Mouse (Mus musculus) hindbrain, embryonic 12.5 days (tissue): ENCODE measurements at regions not wholly inside any gene's neighbourhood (a gene's known extent, or its start where the extent isn't known, plus 50 kb on each side); places are given as distances from the start of the nearest gene placed in this dataset.

Experiments
- ATAC-seq: fragments of 200-750 bp; cut with Nextera tagmentation; 2 replicates; pipeline ENCODE4 v1.8.0; 2017; ENCODE audit warnings: moderate TSS enrichment; ENCODE audit not compliant: low FRiP score
- H3K27ac ChIP-seq: fragments of 300-500 bp; sonication (generic); 2 replicates; pipeline ENCODE4 v1.5.1; 2016; ENCODE audit warnings: mild to moderate bottlenecking
- H3K27me3 ChIP-seq: fragments of 300-500 bp; sonication (generic); 2 replicates; pipeline ENCODE4 v1.6.1; 2016; ENCODE audit warnings: mild to moderate bottlenecking
- H3K36me3 ChIP-seq: fragments of 300-500 bp; sonication (generic); 2 replicates; pipeline ENCODE4 v1.6.1; 2016; ENCODE audit warnings: mild to moderate bottlenecking
- H3K4me1 ChIP-seq: fragments of 300-500 bp; sonication (generic); 2 replicates; pipeline ENCODE4 v1.6.1; 2016
- H3K4me2 ChIP-seq: fragments of 300-500 bp; sonication (generic); replicated peaks from 2 replicates; pipeline ENCODE4 v1.6.1; 2016; ENCODE audit warnings: mild to moderate bottlenecking
- H3K4me3 ChIP-seq: fragments of 300-500 bp; sonication (generic); 2 replicates; pipeline ENCODE4 v1.5.1; 2016; ENCODE audit warnings: mild to moderate bottlenecking
- H3K9ac ChIP-seq: fragments of 300-500 bp; sonication (generic); 2 replicates; pipeline ENCODE4 v1.6.1; 2016; ENCODE audit warnings: mild to moderate bottlenecking, moderate library complexity
- H3K9me3 ChIP-seq: fragments of 300-500 bp; sonication (generic); replicated peaks from 2 replicates; pipeline ENCODE4 v1.6.1; 2016; ENCODE audit warnings: mild to moderate bottlenecking
- WGBS: fragments of 180-500 bp; shearing (Covaris S2); methylation state at CpG from one replicate; pipeline ENCODE4 v1.1.7; 2016; 5-methylcytosine and 5-hydroxymethylcytosine counted together

- peaks cover 14% of the 10 kb centered on the region for H3K4me1 ChIP-seq
- no peak overlapping the region for H3K9ac ChIP-seq
- ATAC-seq = no peak
- H3K9me3 ChIP-seq = no peaks in the 10 kb centered on the region
- H3K4me2 ChIP-seq = no peak overlapping the region
- 81% methylated on average over 14 of the region's 14 CpGs for WGBS
- no peak overlapping the region for H3K4me3 ChIP-seq
- no peak overlapping the region for H3K27ac ChIP-seq
- no peaks in the 10 kb centered on the region for H3K27me3 ChIP-seq
- no peaks in the 10 kb centered on the region for H3K36me3 ChIP-seq
Measured at GRCm38 (mm10) chr2:71647914-71648497, 97.4 kb upstream of the Itga6 start.

GRCm38 (mm10) chr2:71651662-71652061 is 93.8 kb upstream of the Itga6 start:
- WGBS = 12% methylated on average over 2 of the region's 2 CpGs
- Histone ChIP-seq H3K27me3 (no peaks in the 10 kb centered on the region), H3K4me2 (0 out of 2 replicates have a peak overlapping the region, but pooled peaks have one; percentile 17), H3K9me3 (no peaks in the 10 kb centered on the region), H3K4me3 (no peak overlapping the region), H3K27ac (0 out of 2 replicates have a peak overlapping the region, but pooled peaks have one; percentile 35), H3K4me1 (peaks cover 28% of the 10 kb centered on the region), H3K36me3 (no peaks in the 10 kb centered on the region), H3K9ac (no peak overlapping the region)
- ATAC-seq = no peak

GRCm38 (mm10) chr2:71652261-71652801 is 93.1 kb upstream of the Itga6 start:
- no peak overlapping the region for H3K4me3 ChIP-seq
- H3K9me3 ChIP-seq = no peaks in the 10 kb centered on the region
- ATAC-seq = no peak
- H3K36me3 ChIP-seq = no peaks in the 10 kb centered on the region
- peak overlapping the region; percentile 35; the same call in 1 of the 2 replicates for H3K27ac ChIP-seq
- peaks cover 28% of the 10 kb centered on the region for H3K4me1 ChIP-seq
- H3K9ac ChIP-seq = no peak overlapping the region
- H3K4me2 ChIP-seq = peak overlapping the region; percentile 17; the same call in 1 of the 2 replicates
- WGBS = 13% methylated on average over 9 of the region's 9 CpGs
- H3K27me3 ChIP-seq = no peaks in the 10 kb centered on the region

- Histone ChIP-seq H3K9ac (no peak overlapping the region), H3K36me3 (no peaks in the 10 kb centered on the region), H3K27me3 (no peaks in the 10 kb centered on the region), H3K27ac (no peak overlapping the region), H3K4me3 (no peak overlapping the region), H3K4me2 (0 out of 2 replicates have a peak overlapping the region, but pooled peaks have one; percentile 61), H3K4me1 (peaks cover 28% of the 10 kb centered on the region), H3K9me3 (no peaks in the 10 kb centered on the region)
- ATAC-seq = peak; percentile 26; the same call in 1 of the 2 replicates
- WGBS = 4% methylated on average over 8 of the region's 8 CpGs
Measured at GRCm38 (mm10) chr2:71654817-71655503, 90.5 kb upstream of the Itga6 start.

- H3K9ac ChIP-seq = peak overlapping the region; percentile 57
- no peaks in the 10 kb centered on the region for H3K9me3 ChIP-seq
- peaks cover 28% of the 10 kb centered on the region for H3K4me1 ChIP-seq
- peak overlapping the region; percentile 30 for H3K4me3 ChIP-seq
- H3K4me2 ChIP-seq = peak overlapping the region; percentile 61
- peak overlapping the region; percentile 76 for H3K27ac ChIP-seq
- no peaks in the 10 kb centered on the region for H3K36me3 ChIP-seq
- peak; percentile 76 for ATAC-seq
- H3K27me3 ChIP-seq = no peaks in the 10 kb centered on the region
- under 1% methylated on average over 19 of the region's 19 CpGs for WGBS
Measured at GRCm38 (mm10) chr2:71655504-71656390, 89.7 kb upstream of the Itga6 start.

GRCm38 (mm10) chr2:71656611-71657244 is 88.7 kb upstream of the Itga6 start:
- no peaks in the 10 kb centered on the region for H3K9me3 ChIP-seq
- no peaks in the 10 kb centered on the region for H3K36me3 ChIP-seq
- H3K4me3 ChIP-seq = no peak overlapping the region
- no peak overlapping the region for H3K27ac ChIP-seq
- H3K4me2 ChIP-seq = no peak overlapping the region; the same call in 1 of the 2 replicates
- H3K4me1 ChIP-seq = peaks cover 24% of the 10 kb centered on the region
- no peak for ATAC-seq
- 53% methylated on average over 8 of the region's 8 CpGs for WGBS
- no peak overlapping the region for H3K9ac ChIP-seq
- H3K27me3 ChIP-seq = no peaks in the 10 kb centered on the region

- Histone ChIP-seq H3K36me3 (no peaks in the 10 kb centered on the region), H3K4me2 (no peak overlapping the region), H3K27me3 (no peaks in the 10 kb centered on the region), H3K4me1 (no peaks in the 10 kb centered on the region), H3K9ac (no peak overlapping the region), H3K9me3 (no peaks in the 10 kb centered on the region), H3K4me3 (no peak overlapping the region), H3K27ac (no peak overlapping the region)
- no peak for ATAC-seq
Measured at GRCm38 (mm10) chr2:71661438-71661837, 84.0 kb upstream of the Itga6 start.

GRCm38 (mm10) chr2:71661986-71662385 is 83.4 kb upstream of the Itga6 start:
- Histone ChIP-seq H3K36me3 (no peaks in the 10 kb centered on the region), H3K27ac (no peak overlapping the region), H3K4me1 (no peaks in the 10 kb centered on the region), H3K4me2 (no peak overlapping the region), H3K4me3 (no peak overlapping the region), H3K9me3 (no peaks in the 10 kb centered on the region), H3K9ac (no peak overlapping the region), H3K27me3 (no peaks in the 10 kb centered on the region)
- ATAC-seq = no peak
- 87% methylated on average over 5 of the region's 5 CpGs for WGBS

- ATAC-seq = no peak
- Histone ChIP-seq H3K27ac (no peak overlapping the region), H3K4me2 (no peak overlapping the region), H3K4me3 (no peak overlapping the region), H3K9me3 (no peaks in the 10 kb centered on the region), H3K27me3 (no peaks in the 10 kb centered on the region), H3K4me1 (no peaks in the 10 kb centered on the region), H3K9ac (no peak overlapping the region), H3K36me3 (no peaks in the 10 kb centered on the region)
- 90% methylated on average over 8 of the region's 8 CpGs for WGBS
Measured at GRCm38 (mm10) chr2:71663453-71663852, 82.0 kb upstream of the Itga6 start.

GRCm38 (mm10) chr2:71666927-71667326 is 78.5 kb upstream of the Itga6 start:
- Histone ChIP-seq H3K4me1 (no peaks in the 10 kb centered on the region), H3K9ac (no peak overlapping the region), H3K27me3 (no peaks in the 10 kb centered on the region), H3K27ac (no peak overlapping the region), H3K4me2 (no peak overlapping the region), H3K36me3 (no peaks in the 10 kb centered on the region), H3K4me3 (no peak overlapping the region), H3K9me3 (no peaks in the 10 kb centered on the region)
- ATAC-seq = no peak
- WGBS = 92% methylated on average over 2 of the region's 2 CpGs

GRCm38 (mm10) chr2:71667746-71668145 is 77.7 kb upstream of the Itga6 start:
- ATAC-seq = no peak
- no peak overlapping the region for H3K9ac ChIP-seq
- H3K27ac ChIP-seq = no peak overlapping the region

More at GRCm38 (mm10) chr2:71667746-71668145, 77.7 kb upstream of the Itga6 start:
- 93% methylated on average over 3 of the region's 3 CpGs for WGBS
- Histone ChIP-seq H3K4me1 (no peaks in the 10 kb centered on the region; the same call in 1 of the 2 replicates), H3K27me3 (no peaks in the 10 kb centered on the region), H3K36me3 (no peaks in the 10 kb centered on the region), H3K9me3 (no peaks in the 10 kb centered on the region), H3K4me2 (no peak overlapping the region), H3K4me3 (no peak overlapping the region)
